Mouse (Mus musculus) lung, postnatal 0 days (tissue): ENCODE results near the gene Speg. TPM values are rescaled to one million over a fixed set of nuclear protein-coding genes. Genes with fewer than 3 reads are reported as not detected.
A peak's percentile ranks its signal among the peaks of the same experiment; 100 is the strongest.

Experiments
- ATAC-seq: fragments of 200-750 bp; cut with Nextera tagmentation; 2 replicates; pipeline ENCODE4 v1.8.0; 2017; ENCODE audit warnings: moderate library complexity
- DNase-seq: peaks from one replicate; pipeline ENCODE4 v3.0.0-alpha.2; 2016; ENCODE audit warnings: low spot score
- H3K27ac ChIP-seq: fragments of 300-500 bp; sonication (generic); 2 replicates; pipeline ENCODE4 v1.5.1; 2014; ENCODE audit warnings: antibody characterized with exemption, mild to moderate bottlenecking, low read length, mixed read lengths
- H3K27me3 ChIP-seq: fragments of 300-500 bp; sonication (generic); replicated peaks from 2 replicates; pipeline ENCODE4 v1.6.1; 2014; ENCODE audit warnings: low read length, mixed read lengths; ENCODE audit not compliant: insufficient read depth
- H3K36me3 ChIP-seq: fragments of 300-500 bp; sonication (generic); 2 replicates; pipeline ENCODE4 v1.6.1; 2014; ENCODE audit warnings: low read length, mixed read lengths; ENCODE audit not compliant: insufficient read depth
- H3K4me1 ChIP-seq: fragments of 300-500 bp; sonication (generic); 2 replicates; pipeline ENCODE4 v1.6.1; 2014; ENCODE audit warnings: antibody characterized with exemption, low read depth, low read length, mixed read lengths; ENCODE audit not compliant: insufficient read depth
- H3K4me2 ChIP-seq: fragments of 300-500 bp; sonication (generic); replicated peaks from 2 replicates; pipeline ENCODE4 v1.6.1; 2014; ENCODE audit warnings: low read depth, mild to moderate bottlenecking, low read length, moderate library complexity, mixed read lengths
- H3K4me3 ChIP-seq: fragments of 300-500 bp; sonication (generic); 2 replicates; pipeline ENCODE4 v1.5.1; 2014; ENCODE audit warnings: low read depth, low read length
- H3K9ac ChIP-seq: fragments of 300-500 bp; sonication (generic); replicated peaks from 2 replicates; pipeline ENCODE4 v1.6.1; 2014; ENCODE audit warnings: low read depth, mild to moderate bottlenecking
- H3K9me3 ChIP-seq: fragments of 300-500 bp; sonication (generic); 2 replicates; pipeline ENCODE4 v1.6.1; 2016; ENCODE audit warnings: low read length, mixed read lengths
- CTCF ChIP-seq: IDR thresholded peaks from 2 replicates; pipeline ENCODE4 v1.5.1; 2016; ENCODE audit warnings: antibody characterized with exemption, mild to moderate bottlenecking
- EP300 ChIP-seq: IDR thresholded peaks from 2 replicates; pipeline ENCODE4 v1.6.1; 2016; ENCODE audit warnings: antibody characterized with exemption, mild to moderate bottlenecking, control low read depth
- WGBS: fragments of 180-500 bp; shearing (Covaris S2); extraction: QIAGEN DNeasy Blood & Tissue Kit; methylation state at CpG from one replicate; pipeline ENCODE4 v1.1.7; 2014; 5-methylcytosine and 5-hydroxymethylcytosine counted together
- polyA plus RNA-seq: library from polyadenylated mRNA; unstranded; fragments of >200 nt; fragmentation: Nextera tagmentation; extraction: Ambion mirVana; gene quantifications from 2 replicates; pipeline ENCODE4 v1.2.1, GENCODE M21; 2015

The Speg gene
- polyA plus RNA-seq, 1 experiment from 2014 or later = 15.4 TPM

DNA sequence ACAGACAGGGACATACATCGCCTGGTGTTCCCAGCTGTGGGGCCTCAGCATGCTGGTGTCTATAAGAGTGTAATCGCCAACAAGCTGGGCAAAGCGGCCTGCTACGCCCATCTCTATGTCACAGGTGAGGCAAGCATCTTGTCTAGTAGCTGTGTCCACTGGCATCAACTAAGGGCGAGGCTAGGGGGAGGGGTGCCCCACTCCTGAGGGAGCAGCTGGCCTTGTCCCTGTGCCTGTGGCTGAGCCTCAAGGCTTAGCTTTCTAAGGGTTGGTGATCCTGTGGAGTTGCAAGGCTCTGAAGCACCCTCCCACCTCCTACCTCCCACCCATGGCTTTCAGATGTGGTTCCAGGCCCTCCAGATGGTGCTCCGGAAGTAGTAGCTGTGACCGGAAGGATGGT is 34.9 kb downstream of the Speg start:
- Histone ChIP-seq H3K27me3 (no peaks in the 10 kb centered on the region), H3K4me3 (no peak overlapping the region), H3K4me1 (no peaks in the 10 kb centered on the region), H3K27ac (no peak overlapping the region), H3K9me3 (no peaks in the 10 kb centered on the region), H3K4me2 (no peak overlapping the region), H3K36me3 (no peaks in the 10 kb centered on the region; the same call in 1 of the 2 replicates), H3K9ac (no peak overlapping the region)
- TF ChIP-seq EP300 = no peak
- TF ChIP-seq CTCF = no peak
- WGBS = 90% methylated on average over 7 of the region's 7 CpGs
- DNase-seq (no peak), ATAC-seq (no peak)

- ATAC-seq (no peak), DNase-seq (no peak)
- Histone ChIP-seq H3K4me3 (no peak overlapping the region), H3K27me3 (no peaks in the 10 kb centered on the region), H3K4me1 (no peaks in the 10 kb centered on the region), H3K9ac (no peak overlapping the region), H3K27ac (no peak overlapping the region), H3K4me2 (no peak overlapping the region), H3K9me3 (no peaks in the 10 kb centered on the region), H3K36me3 (no peaks in the 10 kb centered on the region)
- WGBS = 90% methylated on average over 3 of the region's 3 CpGs
- no peak for TF ChIP-seq CTCF
- TF ChIP-seq EP300 = no peak
These were observed 37.1 kb downstream of the Speg start for GRCm38 (mm10) chr1:75412196-75412595.

GRCm38 (mm10) chr1:75413749-75414148 is 38.7 kb downstream of the Speg start:
- Histone ChIP-seq H3K9ac (no peak overlapping the region), H3K36me3 (no peaks in the 10 kb centered on the region), H3K4me3 (no peak overlapping the region), H3K27me3 (no peaks in the 10 kb centered on the region), H3K4me2 (no peak overlapping the region), H3K9me3 (no peaks in the 10 kb centered on the region), H3K27ac (no peak overlapping the region), H3K4me1 (no peaks in the 10 kb centered on the region)
- TF ChIP-seq EP300 (no peak), CTCF (peak; percentile 57)
- WGBS = 60% methylated on average over 3 of the region's 3 CpGs
- DNase-seq = no peak
- no peak for ATAC-seq

GRCm38 (mm10) chr1:75421794-75422193 is 46.7 kb downstream of the Speg start:
- H3K4me3 ChIP-seq = no peak overlapping the region
- ATAC-seq = no peak
- peaks cover 16% of the 10 kb centered on the region for H3K27me3 ChIP-seq
- no peak for TF ChIP-seq CTCF
- TF ChIP-seq EP300 = no peak
- no peak for DNase-seq
- WGBS = 22% methylated on average over 20 of the region's 20 CpGs
- H3K9me3 ChIP-seq = no peaks in the 10 kb centered on the region
- H3K4me2 ChIP-seq = no peak overlapping the region
- H3K36me3 ChIP-seq = no peaks in the 10 kb centered on the region
- H3K9ac ChIP-seq = no peak overlapping the region
- H3K4me1 ChIP-seq = 0 out of 2 replicates have a peak, but pooled peaks cover 6% of the 10 kb centered on the region
- no peak overlapping the region for H3K27ac ChIP-seq

GRCm38 (mm10) chr1:75422216-75422822 is 47.2 kb downstream of the Speg start:
- Histone ChIP-seq H3K27me3 (peaks cover 16% of the 10 kb centered on the region), H3K9ac (no peak overlapping the region), H3K4me3 (peak overlapping the region; percentile 29), H3K9me3 (no peaks in the 10 kb centered on the region), H3K4me1 (0 out of 2 replicates have a peak, but pooled peaks cover 6% of the 10 kb centered on the region), H3K4me2 (peak overlapping the region; percentile 58), H3K27ac (no peak overlapping the region), H3K36me3 (no peaks in the 10 kb centered on the region)
- no peak for TF ChIP-seq CTCF
- no peak for TF ChIP-seq EP300
- DNase-seq (no peak), ATAC-seq (no peak)
- 8% methylated on average over 25 of the region's 32 CpGs for whole genome bisulfite sequencing

- DNase-seq (peak; percentile 33), ATAC-seq (peak; percentile 71)
- peaks cover 16% of the 10 kb centered on the region for H3K27me3 ChIP-seq
These were observed 47.9 kb downstream of the Speg start for GRCm38 (mm10) chr1:75422823-75423471.

More at GRCm38 (mm10) chr1:75422823-75423471, 47.9 kb downstream of the Speg start:
- TF ChIP-seq CTCF = 0 out of 2 replicates have a peak, but pooled peaks have one; percentile 11
- no peak for TF ChIP-seq EP300
- H3K4me3 ChIP-seq = peak overlapping the region; percentile 29
- no peak overlapping the region for H3K27ac ChIP-seq
- H3K9me3 ChIP-seq = no peaks in the 10 kb centered on the region
- WGBS = 5% methylated on average over 58 of the region's 71 CpGs
- no peaks in the 10 kb centered on the region for H3K36me3 ChIP-seq
- peak overlapping the region; percentile 58 for H3K4me2 ChIP-seq
- 0 out of 2 replicates have a peak overlapping the region, but pooled peaks have one; percentile 13 for H3K9ac ChIP-seq
- H3K4me1 ChIP-seq = 0 out of 2 replicates have a peak, but pooled peaks cover 6% of the 10 kb centered on the region
